Mouse (Mus musculus) E14TG2a.4 (cell line): ENCODE data around the gene Cfap54.

Experiments used
- H3K27me3 ChIP-seq: 2 replicates; pipeline ENCODE4 v1.6.1; 2014; ENCODE audit warnings: low read length, control low read depth; ENCODE audit not compliant: insufficient read depth
- H3K36me3 ChIP-seq: 2 replicates; pipeline ENCODE4 v1.6.1; 2014; ENCODE audit warnings: low read length, control low read depth; ENCODE audit not compliant: insufficient read depth
- H3K4me1 ChIP-seq: replicated peaks from 2 replicates; pipeline ENCODE4 v1.6.1; 2014; ENCODE audit warnings: low read depth, low read length, control low read depth
- H3K4me3 ChIP-seq: replicated peaks from 2 replicates; pipeline ENCODE4 v1.5.1; 2014; ENCODE audit warnings: mild to moderate bottlenecking, low read length
- H3K9me3 ChIP-seq: 2 replicates; pipeline ENCODE4 v1.6.1; 2014; ENCODE audit warnings: low read length, control low read depth
- CTCF ChIP-seq: conservative IDR thresholded peaks from 2 replicates; pipeline ENCODE4 v1.5.1; 2014; ENCODE audit warnings: low read length
- NANOG ChIP-seq: IDR thresholded peaks from 2 replicates; pipeline ENCODE4 v1.6.1; 2014; ENCODE audit warnings: borderline replicate concordance, low read length, mixed read lengths
- POU5F1 ChIP-seq: IDR thresholded peaks from 2 replicates; pipeline ENCODE4 v1.6.1; 2014; ENCODE audit warnings: low read length, borderline replicate concordance

Gene Cfap54

DNA sequence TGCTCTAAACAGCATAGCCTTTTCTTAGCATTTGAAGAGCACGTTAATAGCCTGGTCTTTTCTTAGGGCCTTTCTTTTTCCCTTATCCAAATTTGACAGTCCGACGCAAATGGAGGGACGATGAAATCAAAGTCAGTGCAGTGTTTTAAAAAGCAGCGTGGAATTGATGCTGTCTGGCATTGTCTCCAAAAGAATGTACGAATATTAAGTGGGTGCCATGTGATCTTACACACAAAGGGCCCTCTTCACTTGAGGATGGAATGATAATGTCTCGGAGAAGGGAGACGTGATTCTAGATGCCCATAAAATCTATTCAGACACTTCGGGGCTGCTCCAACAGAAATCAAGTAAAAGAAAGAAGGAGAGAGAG is 289.9 kb downstream of the Cfap54 start:
- Histone ChIP-seq H3K4me1 (no peaks in the 10 kb centered on the region), H3K27me3 (no peaks in the 10 kb centered on the region), H3K36me3 (no peaks in the 10 kb centered on the region), H3K9me3 (no peaks in the 10 kb centered on the region), H3K4me3 (no peak overlapping the region)
- TF ChIP-seq POU5F1, result no peak
- TF ChIP-seq CTCF, result no peak
- no peak for TF ChIP-seq NANOG

DNA sequence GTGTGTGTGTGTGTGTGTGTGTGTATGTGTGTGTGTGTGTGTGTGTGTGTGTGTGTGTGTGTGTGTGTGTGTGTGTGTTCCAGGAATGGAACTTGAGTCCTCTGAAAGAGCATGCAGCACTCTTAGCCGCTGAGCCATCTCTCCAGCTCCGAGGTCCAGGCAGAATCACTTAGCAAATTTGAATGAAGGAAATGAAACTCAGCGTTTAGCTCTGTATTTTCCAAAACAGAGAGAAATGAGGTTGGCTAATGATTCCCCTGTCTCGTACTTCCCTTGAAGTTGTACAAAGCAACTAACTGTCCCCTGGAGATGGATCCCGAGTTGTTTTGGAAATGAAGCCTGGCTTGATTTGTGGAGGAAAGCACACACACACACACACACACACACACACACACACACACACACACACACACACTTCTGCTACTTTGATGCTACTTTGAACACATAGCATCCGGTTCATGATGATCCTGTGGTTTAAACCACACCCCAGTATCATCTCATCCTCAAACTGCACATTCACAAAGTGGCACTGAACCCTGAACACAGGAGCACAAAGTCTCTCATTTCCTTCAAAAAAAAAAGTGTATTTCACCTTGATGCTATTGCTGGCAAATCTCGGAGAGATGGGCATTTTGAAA is 290.4 kb downstream of the Cfap54 start:
- no peak for TF ChIP-seq CTCF
- TF ChIP-seq NANOG, result no peak
- TF ChIP-seq POU5F1, result no peak
- Histone ChIP-seq H3K9me3 (no peaks in the 10 kb centered on the region), H3K4me1 (no peaks in the 10 kb centered on the region), H3K27me3 (no peaks in the 10 kb centered on the region), H3K4me3 (no peak overlapping the region), H3K36me3 (no peaks in the 10 kb centered on the region)

DNA sequence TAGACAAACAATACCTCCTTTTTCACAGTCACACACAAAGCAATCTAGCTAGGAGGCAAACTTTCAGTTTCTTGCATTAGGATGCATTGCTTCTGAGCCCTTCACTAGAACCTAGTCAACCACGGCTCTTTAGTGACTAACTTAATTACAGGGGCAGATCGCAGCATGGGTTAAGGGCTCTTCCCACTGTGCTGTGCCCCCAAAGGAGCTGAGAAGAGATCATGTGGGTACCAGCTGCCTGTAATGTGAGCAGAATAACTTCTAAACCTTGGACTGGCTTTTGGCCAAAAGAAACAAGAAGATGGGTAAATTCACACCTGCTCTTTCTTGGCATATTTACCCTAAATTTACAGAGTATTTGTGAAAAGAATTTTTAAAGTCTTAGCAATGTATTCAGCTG is 291.2 kb downstream of the Cfap54 start:
- Histone ChIP-seq H3K4me3 (no peak overlapping the region), H3K27me3 (no peaks in the 10 kb centered on the region), H3K36me3 (no peaks in the 10 kb centered on the region), H3K9me3 (no peaks in the 10 kb centered on the region), H3K4me1 (no peaks in the 10 kb centered on the region)
- TF ChIP-seq POU5F1, result no peak
- TF ChIP-seq CTCF, result no peak
- no peak for TF ChIP-seq NANOG

DNA sequence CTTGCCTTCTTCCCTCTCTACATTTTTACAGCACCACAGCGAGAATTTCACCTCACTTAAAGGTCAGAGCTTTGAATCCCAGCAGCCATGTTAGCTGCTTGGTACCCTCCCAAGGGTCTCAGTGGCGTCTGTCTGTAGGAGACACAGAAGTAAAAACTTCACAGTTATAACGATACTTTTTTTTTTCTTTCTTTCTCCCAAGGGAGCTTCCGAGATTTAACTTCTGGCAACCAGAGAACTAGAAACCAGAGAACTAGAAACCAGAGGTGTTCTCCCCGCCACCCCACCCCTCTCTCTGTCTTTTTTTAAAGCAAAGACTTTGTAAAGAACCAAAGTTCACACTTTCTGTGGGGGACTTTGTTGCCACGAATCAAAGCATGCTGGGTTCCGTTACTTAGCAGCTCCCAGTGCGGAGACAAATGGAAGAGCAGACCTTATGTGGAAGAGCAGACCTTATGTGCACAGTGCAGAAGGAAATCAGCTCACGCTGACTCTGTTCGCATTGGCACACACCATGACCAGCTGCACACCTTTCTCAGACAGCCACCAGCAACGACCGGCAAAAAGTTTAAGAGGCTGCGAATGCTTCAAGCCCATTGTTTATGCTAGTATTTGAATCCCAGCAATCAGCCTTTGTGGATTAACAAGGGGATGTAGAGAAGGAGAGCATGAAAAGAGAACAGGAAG is 292.9 kb downstream of the Cfap54 start:
- no peaks in the 10 kb centered on the region for H3K4me1 ChIP-seq
- no peaks in the 10 kb centered on the region for H3K9me3 ChIP-seq
- H3K36me3 ChIP-seq, result no peaks in the 10 kb centered on the region
- no peak overlapping the region for H3K4me3 ChIP-seq
- no peaks in the 10 kb centered on the region for H3K27me3 ChIP-seq
- TF ChIP-seq POU5F1 (no peak), NANOG (no peak), CTCF (no peak)

DNA sequence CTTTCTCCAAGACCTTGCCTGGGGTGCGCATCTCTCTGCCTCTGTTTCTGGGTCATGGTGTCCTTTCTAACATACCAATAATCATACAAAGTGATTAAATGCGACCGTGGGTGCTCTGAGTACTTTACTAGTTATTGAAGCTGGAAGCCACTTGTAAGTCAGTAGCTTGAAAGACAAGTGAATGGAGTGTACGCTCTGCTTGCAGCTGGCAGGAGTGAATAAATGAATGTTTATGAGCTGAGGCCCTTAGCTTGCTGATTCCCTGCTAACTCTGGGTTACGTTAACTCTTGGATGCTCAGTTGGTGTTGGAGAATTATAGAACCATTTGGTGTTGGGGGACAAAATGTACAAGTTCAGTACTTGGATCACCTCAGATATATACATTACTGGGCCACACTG is 298.7 kb downstream of the Cfap54 start:
- Histone ChIP-seq H3K4me1 (no peaks in the 10 kb centered on the region), H3K27me3 (no peaks in the 10 kb centered on the region), H3K4me3 (no peak overlapping the region), H3K9me3 (no peaks in the 10 kb centered on the region), H3K36me3 (no peaks in the 10 kb centered on the region)
- TF ChIP-seq CTCF (no peak), NANOG (no peak), POU5F1 (no peak)

DNA sequence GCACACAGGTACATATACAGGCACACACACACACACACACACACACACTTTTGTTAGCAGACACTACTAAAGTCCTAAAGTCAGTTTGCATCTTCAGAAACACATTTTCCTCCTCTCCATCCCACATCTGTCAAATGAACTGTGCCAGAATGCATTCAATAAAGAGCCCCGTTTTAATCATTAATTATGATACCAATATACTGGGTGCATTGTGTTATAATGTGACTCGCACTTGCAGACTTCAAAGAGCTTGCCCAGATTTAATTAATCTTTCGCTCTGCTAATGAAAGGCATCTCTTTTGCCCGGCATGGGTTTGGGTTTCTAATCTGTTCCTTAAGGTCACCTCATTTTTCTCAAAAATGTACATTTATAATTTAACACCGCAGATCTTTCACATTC is 327.1 kb downstream of the Cfap54 start:
- TF ChIP-seq CTCF, result no peak
- Histone ChIP-seq H3K27me3 (no peaks in the 10 kb centered on the region), H3K4me3 (no peak overlapping the region), H3K9me3 (no peaks in the 10 kb centered on the region), H3K36me3 (no peaks in the 10 kb centered on the region), H3K4me1 (no peaks in the 10 kb centered on the region)

DNA sequence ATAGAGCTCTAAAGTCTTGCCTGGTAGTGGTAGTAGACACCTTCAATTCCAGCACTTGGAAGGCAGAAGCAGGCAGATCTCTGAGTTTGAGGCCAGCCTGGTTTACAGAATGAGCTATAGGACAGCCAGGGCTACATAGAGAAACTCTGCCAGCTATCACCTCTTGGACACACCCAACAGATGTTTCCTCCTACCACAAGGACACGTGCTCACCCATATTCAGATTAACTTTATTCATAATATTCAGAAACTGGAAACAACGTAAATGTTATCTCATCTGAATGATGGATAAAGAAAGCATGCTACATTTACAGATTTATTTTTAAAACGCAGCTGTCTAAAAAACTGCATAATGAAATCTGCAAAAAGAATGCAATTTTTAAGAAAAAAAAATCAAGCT is 351.1 kb downstream of the Cfap54 start:
- no peaks in the 10 kb centered on the region for H3K27me3 ChIP-seq

DNA sequence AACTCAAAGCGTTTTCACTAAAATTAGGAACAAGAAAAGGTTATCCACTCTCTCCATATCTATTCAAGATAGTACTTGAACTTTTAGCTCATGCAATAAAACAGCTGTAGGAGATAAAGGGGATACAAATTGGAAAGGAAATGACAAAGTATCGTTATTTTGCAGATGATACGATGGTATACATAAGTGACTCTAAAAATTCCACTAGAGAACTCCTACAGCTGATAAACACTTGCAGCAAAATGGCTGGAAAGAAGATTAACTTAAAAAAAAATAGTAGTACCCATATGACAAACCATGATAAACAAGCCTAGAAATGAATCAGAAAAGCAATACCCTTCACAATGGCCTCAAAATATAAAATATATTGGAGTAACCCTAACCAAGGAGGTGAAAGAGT is 352.7 kb downstream of the Cfap54 start:
- Histone ChIP-seq H3K4me3 (no peak overlapping the region), H3K4me1 (no peaks in the 10 kb centered on the region), H3K36me3 (no peaks in the 10 kb centered on the region), H3K27me3 (no peaks in the 10 kb centered on the region), H3K9me3 (peaks cover 16% of the 10 kb centered on the region)
- TF ChIP-seq POU5F1, result no peak
- TF ChIP-seq NANOG, result no peak
- no peak for TF ChIP-seq CTCF

More for the DNA sequence above, 351.1 kb downstream of the Cfap54 start:
- Histone ChIP-seq H3K36me3 (no peaks in the 10 kb centered on the region), H3K4me1 (no peaks in the 10 kb centered on the region), H3K4me3 (no peak overlapping the region), H3K9me3 (peaks cover 6% of the 10 kb centered on the region)
- TF ChIP-seq NANOG (no peak), POU5F1 (no peak)
